Mouse (Mus musculus): ENCODE data around the gene Heg1. TPM values are rescaled to one million over a fixed set of nuclear protein-coding genes. Genes with fewer than 3 reads are reported as not detected.

Gene Heg1
- polyA plus RNA-seq, 1 experiment: 7.7 TPM

GRCm38 (mm10) chr16:33793846-33794791 is 109.9 kb downstream of the Heg1 start, which contains the start of gene Muc13:
Gene Muc13 (plus strand): TSS chr16:33794037.
- DNase-seq (ENCODE audit: low read depth, low spot score): no peak
- 27% methylated on average over 10 of the region's 10 CpGs for WGBS

- WGBS: 18% methylated on average over 4 of the region's 4 CpGs
These were observed 110.9 kb downstream of the Heg1 start for GRCm38 (mm10) chr16:33795106-33795505.

GRCm38 (mm10) chr16:33795887-33796286 is 111.7 kb downstream of the Heg1 start:
- WGBS: 16% methylated on average over 6 of the region's 6 CpGs
- no peak for DNase-seq (ENCODE audit: low read depth, low spot score)

More at GRCm38 (mm10) chr16:33795106-33795505, 110.9 kb downstream of the Heg1 start:
- DNase-seq (ENCODE audit: low read depth, low spot score): no peak

- DNase-seq (ENCODE audit: low read depth, low spot score): no peak
- WGBS: 36% methylated on average over 3 of the region's 3 CpGs
These were observed 112.6 kb downstream of the Heg1 start for GRCm38 (mm10) chr16:33796756-33797155.

GRCm38 (mm10) chr16:33797860-33798259 is 113.7 kb downstream of the Heg1 start:
- 24% methylated on average over 5 of the region's 5 CpGs for WGBS
- DNase-seq (ENCODE audit: low read depth, low spot score): no peak

GRCm38 (mm10) chr16:33810002-33810401 is 125.8 kb downstream of the Heg1 start:
- no peak for DNase-seq (ENCODE audit: low read depth, low spot score)
- WGBS: 68% methylated on average over 3 of the region's 3 CpGs

GRCm38 (mm10) chr16:33818413-33819165 is 134.4 kb downstream of the Heg1 start:
- DNase-seq (ENCODE audit: low read depth, low spot score): no peak
- 75% methylated on average over 7 of the region's 7 CpGs for WGBS

- 21% methylated on average over 17 of the region's 17 CpGs for WGBS
These were observed 136.4 kb downstream of the Heg1 start for GRCm38 (mm10) chr16:33820269-33821178.

More at GRCm38 (mm10) chr16:33820269-33821178, 136.4 kb downstream of the Heg1 start:
- no peak for DNase-seq (ENCODE audit: low read depth, low spot score)

Other genes with a start within 250 kb of the Heg1 start
- gene Slc12a8, start 167.0 kb upstream of the Heg1 start, polyA plus RNA-seq (2012; rRNA removed): 54.9 and 65.2 TPM in 2 replicates
- gene Muc13, start 109.7 kb downstream of the Heg1 start, polyA plus RNA-seq (2012; rRNA removed): 1,622 and 2,064 TPM in 2 replicates
- 53.4 and 59.4 TPM in 2 replicates for gene Itgb5, start 145.3 kb downstream of the Heg1 start, polyA plus RNA-seq (2012; rRNA removed)